Mouse (Mus musculus): ENCODE results near the gene Dusp7. TPM values are rescaled to one million over a fixed set of nuclear protein-coding genes. Genes with fewer than 3 reads are reported as not detected.

Gene Dusp7
- polyA plus RNA-seq, 1 experiment from 2014 or later, result 16.8 TPM

- no peak overlapping the region for H3K4me3 ChIP-seq (replicated peaks)
- no peaks in the 10 kb centered on the region for H3K27me3 ChIP-seq (replicated peaks)
- H3K9ac ChIP-seq, result no peak overlapping the region
- no peaks in the 10 kb centered on the region for H3K36me3 ChIP-seq
- H3K4me1 ChIP-seq, result no peaks in the 10 kb centered on the region
- H3K9me3 ChIP-seq, result no peaks in the 10 kb centered on the region
- WGBS, result 71% methylated on average over 6 of the region's 6 CpGs
- no peak overlapping the region for H3K27ac ChIP-seq
- ATAC-seq (ENCODE audit: insufficient read depth, low FRiP score, low read depth), result no peak
- no peak overlapping the region for H3K4me2 ChIP-seq
These were observed 43.3 kb downstream of the Dusp7 start for GRCm38 (mm10) chr9:106411729-106412128.

GRCm38 (mm10) chr9:106412210-106412609 lies 43.8 kb downstream of the Dusp7 start:
- 68% methylated on average over 3 of the region's 3 CpGs for WGBS
- no peak for ATAC-seq (ENCODE audit: insufficient read depth, low FRiP score, low read depth)
- H3K27ac ChIP-seq, result no peak overlapping the region
- no peaks in the 10 kb centered on the region for H3K4me1 ChIP-seq
- H3K9ac ChIP-seq, result no peak overlapping the region
- H3K4me3 ChIP-seq (replicated peaks), result no peak overlapping the region
- H3K36me3 ChIP-seq, result no peaks in the 10 kb centered on the region
- no peaks in the 10 kb centered on the region for H3K9me3 ChIP-seq
- no peak overlapping the region for H3K4me2 ChIP-seq
- no peaks in the 10 kb centered on the region for H3K27me3 ChIP-seq (replicated peaks)

- Histone ChIP-seq H3K27ac (no peak overlapping the region), H3K4me3 (replicated peaks) (no peak overlapping the region), H3K4me1 (peaks cover 10% of the 10 kb centered on the region), H3K36me3 (no peaks in the 10 kb centered on the region), H3K9ac (no peak overlapping the region), H3K27me3 (replicated peaks) (no peaks in the 10 kb centered on the region), H3K9me3 (no peaks in the 10 kb centered on the region), H3K4me2 (no peak overlapping the region)
- 84% methylated on average over 5 of the region's 5 CpGs for WGBS
- no peak for ATAC-seq (ENCODE audit: insufficient read depth, low FRiP score, low read depth)
These were observed 45.2 kb downstream of the Dusp7 start for GRCm38 (mm10) chr9:106413606-106414005.

GRCm38 (mm10) chr9:106416826-106417225 lies 48.4 kb downstream of the Dusp7 start:
- Histone ChIP-seq H3K9ac (no peak overlapping the region), H3K4me1 (peaks cover 27% of the 10 kb centered on the region), H3K4me2 (no peak overlapping the region), H3K4me3 (replicated peaks) (no peak overlapping the region), H3K27me3 (replicated peaks) (no peaks in the 10 kb centered on the region), H3K9me3 (no peaks in the 10 kb centered on the region), H3K27ac (no peak overlapping the region), H3K36me3 (no peaks in the 10 kb centered on the region)
- ATAC-seq (ENCODE audit: insufficient read depth, low FRiP score, low read depth), result no peak
- WGBS, result 81% methylated on average over 6 of the region's 6 CpGs

DNA sequence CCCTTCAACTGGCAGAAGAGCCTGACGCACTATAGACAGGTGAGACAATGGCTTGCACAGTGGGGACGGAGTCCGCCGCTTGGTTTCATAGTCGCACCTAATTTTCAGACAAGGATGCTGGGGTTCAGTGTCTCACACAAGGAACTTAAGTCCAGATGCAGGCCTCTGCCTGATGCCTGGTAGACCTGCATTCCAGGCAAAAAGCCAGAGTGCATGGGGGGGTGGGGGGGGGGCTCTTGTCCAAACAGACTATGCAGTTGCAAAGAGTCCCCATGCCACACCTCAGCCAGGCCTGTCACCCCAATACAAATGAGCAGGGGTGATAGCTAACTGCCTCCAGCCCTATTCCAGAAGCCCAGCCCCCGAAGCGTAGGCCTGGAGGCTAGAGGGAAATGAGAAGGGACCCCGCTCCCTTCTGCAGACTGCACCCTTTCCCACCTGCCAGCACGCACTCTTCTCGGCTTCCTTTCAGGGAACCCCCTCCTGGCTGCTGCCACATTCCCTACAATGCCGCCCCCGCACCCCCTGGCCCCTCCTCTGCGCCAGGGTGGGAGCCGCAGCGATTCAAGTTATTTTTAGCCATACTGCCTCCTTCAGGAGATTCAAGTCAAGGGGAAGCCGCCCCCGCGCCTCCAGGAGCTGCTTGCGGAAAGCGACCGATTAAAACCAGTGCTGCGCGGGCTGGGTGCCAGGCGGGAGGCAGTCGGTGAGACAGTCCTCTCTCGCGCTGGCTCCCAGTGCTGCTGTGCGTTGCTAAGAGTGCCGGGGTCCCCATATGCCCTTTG lies 49.6 kb downstream of the Dusp7 start:
- Histone ChIP-seq H3K9me3 (no peaks in the 10 kb centered on the region), H3K27ac (peak overlapping the region; percentile 51), H3K36me3 (no peaks in the 10 kb centered on the region), H3K4me2 (peak overlapping the region; percentile 77), H3K4me1 (peaks cover 27% of the 10 kb centered on the region), H3K27me3 (replicated peaks) (no peaks in the 10 kb centered on the region), H3K4me3 (replicated peaks) (peak overlapping the region; percentile 24), H3K9ac (peak overlapping the region; percentile 13; the same call in 1 of the 2 replicates)
- peak; percentile 50; the same call in 1 of the 2 replicates for ATAC-seq (ENCODE audit: insufficient read depth, low FRiP score, low read depth)
- WGBS, result 17% methylated on average over 29 of the region's 29 CpGs

GRCm38 (mm10) chr9:106420608-106421007 lies 52.2 kb downstream of the Dusp7 start:
- H3K9me3 ChIP-seq, result no peaks in the 10 kb centered on the region
- no peak for ATAC-seq (ENCODE audit: insufficient read depth, low FRiP score, low read depth)
- no peak overlapping the region for H3K9ac ChIP-seq
- H3K4me1 ChIP-seq, result peaks cover 27% of the 10 kb centered on the region
- no peak overlapping the region for H3K4me2 ChIP-seq
- H3K27ac ChIP-seq, result no peak overlapping the region
- H3K27me3 ChIP-seq (replicated peaks), result no peaks in the 10 kb centered on the region
- WGBS, result 4% methylated on average over 2 of the region's 2 CpGs
- no peaks in the 10 kb centered on the region for H3K36me3 ChIP-seq
- H3K4me3 ChIP-seq (replicated peaks), result no peak overlapping the region

GRCm38 (mm10) chr9:106421033-106421864 lies 52.8 kb downstream of the Dusp7 start:
- ATAC-seq (ENCODE audit: insufficient read depth, low FRiP score, low read depth), result no peak
- H3K4me1 ChIP-seq, result peaks cover 27% of the 10 kb centered on the region
- H3K9me3 ChIP-seq, result no peaks in the 10 kb centered on the region
- H3K27me3 ChIP-seq (replicated peaks), result no peaks in the 10 kb centered on the region
- WGBS, result 12% methylated on average over 18 of the region's 18 CpGs
- no peak overlapping the region for H3K9ac ChIP-seq
- no peak overlapping the region for H3K4me3 ChIP-seq (replicated peaks)
- peak overlapping the region; percentile 41 for H3K4me2 ChIP-seq
- no peak overlapping the region for H3K27ac ChIP-seq
- H3K36me3 ChIP-seq, result no peaks in the 10 kb centered on the region

GRCm38 (mm10) chr9:106421865-106422160 lies 53.4 kb downstream of the Dusp7 start:
- 0% methylated on average over 3 of the region's 3 CpGs for WGBS
- H3K27me3 ChIP-seq (replicated peaks), result no peaks in the 10 kb centered on the region
- peak; percentile 59 for ATAC-seq (ENCODE audit: insufficient read depth, low FRiP score, low read depth)
- H3K9ac ChIP-seq, result no peak overlapping the region
- H3K36me3 ChIP-seq, result no peaks in the 10 kb centered on the region
- H3K4me3 ChIP-seq (replicated peaks), result no peak overlapping the region
- H3K4me2 ChIP-seq, result peak overlapping the region; percentile 41
- no peaks in the 10 kb centered on the region for H3K9me3 ChIP-seq
- H3K4me1 ChIP-seq, result peaks cover 27% of the 10 kb centered on the region
- H3K27ac ChIP-seq, result no peak overlapping the region

Other genes starting within 250 kb of the Dusp7 start
- 2.8 and 3.1 TPM in 2 replicates for gene Glyctk, start 210.5 kb upstream of the Dusp7 start, polyA plus RNA-seq (2015; fragmentation: Nextera tagmentation; extraction: Ambion mirVana)
- 19.7 and 20.4 TPM in 2 replicates for gene Wdr82, start 197.7 kb upstream of the Dusp7 start, polyA plus RNA-seq (2015; fragmentation: Nextera tagmentation; extraction: Ambion mirVana)
- 39.0 and 42.0 TPM in 2 replicates for gene Ppm1m, start 168.9 kb upstream of the Dusp7 start, polyA plus RNA-seq (2015; fragmentation: Nextera tagmentation; extraction: Ambion mirVana)
- 53.9 and 64.0 TPM in 2 replicates for gene Twf2, start 165.5 kb upstream of the Dusp7 start, polyA plus RNA-seq (2015; fragmentation: Nextera tagmentation; extraction: Ambion mirVana)
- 0.12 and 0.15 TPM in 2 replicates for gene Tlr9, start 146.0 kb upstream of the Dusp7 start, polyA plus RNA-seq (2015; fragmentation: Nextera tagmentation; extraction: Ambion mirVana)
- 109 TPM in 2 replicates for gene Alas1, start 120.0 kb upstream of the Dusp7 start, polyA plus RNA-seq (2015; fragmentation: Nextera tagmentation; extraction: Ambion mirVana)
- gene Poc1a, start 87.6 kb upstream of the Dusp7 start, polyA plus RNA-seq (2015; fragmentation: Nextera tagmentation; extraction: Ambion mirVana), result 24.7 and 25.4 TPM in 2 replicates
- gene Rpl29, start 60.8 kb downstream of the Dusp7 start, polyA plus RNA-seq (2015; fragmentation: Nextera tagmentation; extraction: Ambion mirVana), result 805 and 953 TPM in 2 replicates
- 37.9 and 50.7 TPM in 2 replicates for gene Acy1, start 69.7 kb downstream of the Dusp7 start, polyA plus RNA-seq (2015; fragmentation: Nextera tagmentation; extraction: Ambion mirVana)
- gene Abhd14b, start 78.8 kb downstream of the Dusp7 start, polyA plus RNA-seq (2015; fragmentation: Nextera tagmentation; extraction: Ambion mirVana), result 26.2 and 26.9 TPM in 2 replicates
- 48.6 and 48.7 TPM in 2 replicates for gene Abhd14a, start 79.0 kb downstream of the Dusp7 start, polyA plus RNA-seq (2015; fragmentation: Nextera tagmentation; extraction: Ambion mirVana)
- gene Pcbp4, start 84.7 kb downstream of the Dusp7 start, polyA plus RNA-seq (2015; fragmentation: Nextera tagmentation; extraction: Ambion mirVana), result 51.8 and 58.9 TPM in 2 replicates
- 0.19 and 0.42 TPM in 2 replicates for gene Gpr62, start 97.3 kb downstream of the Dusp7 start, polyA plus RNA-seq (2015; fragmentation: Nextera tagmentation; extraction: Ambion mirVana)
- gene Rrp9, start 107.3 kb downstream of the Dusp7 start, polyA plus RNA-seq (2015; fragmentation: Nextera tagmentation; extraction: Ambion mirVana), result 44.3 and 46.5 TPM in 2 replicates
- 2.9 and 3.7 TPM in 2 replicates for gene Parp3, start 108.3 kb downstream of the Dusp7 start, polyA plus RNA-seq (2015; fragmentation: Nextera tagmentation; extraction: Ambion mirVana)
- gene Iqcf1, start 131.3 kb downstream of the Dusp7 start, polyA plus RNA-seq (2015; fragmentation: Nextera tagmentation; extraction: Ambion mirVana), result not detected in 2 replicates
- not detected in 2 replicates for gene Iqcf5, start 145.9 kb downstream of the Dusp7 start, polyA plus RNA-seq (2015; fragmentation: Nextera tagmentation; extraction: Ambion mirVana)
- gene Iqcf3, start 193.0 kb downstream of the Dusp7 start, polyA plus RNA-seq (2015; fragmentation: Nextera tagmentation; extraction: Ambion mirVana), result not detected in 2 replicates
- gene Iqcf4, start 202.4 kb downstream of the Dusp7 start, polyA plus RNA-seq (2015; fragmentation: Nextera tagmentation; extraction: Ambion mirVana), result not detected in 2 replicates

Data from stomach, embryonic 15.5 days (tissue).